Mouse (Mus musculus) heart, adult 11 months (tissue): ENCODE measurements around the gene Iscu.

Experiments
- DNase-seq: peaks from one replicate; pipeline ENCODE4 v3.0.0; 2022

Iscu gene

GRCm38 (mm10) chr5:113824228-113824627, 51.7 kb downstream of the Iscu start:
- no peak for DNase-seq

GRCm38 (mm10) chr5:113825558-113825957, 53.0 kb downstream of the Iscu start:
- no peak for DNase-seq

GRCm38 (mm10) chr5:113826619-113827018, 54.1 kb downstream of the Iscu start:
- DNase-seq, result no peak
